Mouse (Mus musculus): ENCODE data around the gene Rab5a.
"Not testable (repeated sequence)": the region's sequence is repeated elsewhere in the genome, so short reads cannot be mapped to it uniquely, and the experiment has no call there.

Rab5a gene

GRCm38 (mm10) chr17:53478858-53479603 is at the start of gene Rab5a:
Rab5a (plus strand) TSS chr17:53479234.
- peak; percentile 99 for DNase-seq (ENCODE audit: low spot score in 2 of 2)

- no peak for DNase-seq (ENCODE audit: low spot score in 2 of 2)
Measured at GRCm38 (mm10) chr17:53456152-53456551, 22.9 kb upstream of the Rab5a start.

GRCm38 (mm10) chr17:53456742-53457141 is 22.3 kb upstream of the Rab5a start:
- DNase-seq (ENCODE audit: low spot score in 2 of 2), result no peak

GRCm38 (mm10) chr17:53462603-53463495 is 16.2 kb upstream of the Rab5a start, which contains the start of gene Efhb:
Efhb (minus strand) TSS chr17:53463321.
- peak; percentile 84 to 90 for DNase-seq (ENCODE audit: low spot score in 2 of 2)

- no peak for DNase-seq (ENCODE audit: low spot score in 2 of 2)
Measured at GRCm38 (mm10) chr17:53463496-53463840, 15.6 kb upstream of the Rab5a start.

- DNase-seq (ENCODE audit: low spot score in 2 of 2), result no peak
Measured at GRCm38 (mm10) chr17:53465569-53465968, 13.5 kb upstream of the Rab5a start.

- no peak for DNase-seq (ENCODE audit: low spot score in 2 of 2)
Measured at GRCm38 (mm10) chr17:53468697-53469096, 10.3 kb upstream of the Rab5a start.

GRCm38 (mm10) chr17:53478066-53478857 is 772 bp upstream of the Rab5a start:
- DNase-seq (ENCODE audit: low spot score in 2 of 2), result no peak

- peak; percentile 48 to 51 for DNase-seq (ENCODE audit: low spot score in 2 of 2)
Measured at GRCm38 (mm10) chr17:53479604-53480041, 589 bp downstream of the Rab5a start.

- no peak for DNase-seq (ENCODE audit: low spot score in 2 of 2)
Measured at GRCm38 (mm10) chr17:53480433-53480832, 1.4 kb downstream of the Rab5a start.

- no peak for DNase-seq (ENCODE audit: low spot score in 2 of 2)
Measured at GRCm38 (mm10) chr17:53488291-53489006, 9.4 kb downstream of the Rab5a start.

GRCm38 (mm10) chr17:53489007-53489378 is 10.0 kb downstream of the Rab5a start:
- DNase-seq (ENCODE audit: low spot score in 2 of 2), result no peak

- no peak for DNase-seq (ENCODE audit: low spot score in 2 of 2)
Measured at GRCm38 (mm10) chr17:53502966-53503365, 23.9 kb downstream of the Rab5a start.

GRCm38 (mm10) chr17:53512311-53512951 is 33.4 kb downstream of the Rab5a start:
- DNase-seq (ENCODE audit: low spot score in 2 of 2), result peak in 1 of 2 experiments; percentile 7

GRCm38 (mm10) chr17:53519364-53519763 is 40.3 kb downstream of the Rab5a start:
- DNase-seq (ENCODE audit: low spot score in 2 of 2), result no peak

- no peak for DNase-seq (ENCODE audit: low spot score in 2 of 2)
Measured at GRCm38 (mm10) chr17:53520509-53520908, 41.5 kb downstream of the Rab5a start.

- no peak for DNase-seq (ENCODE audit: low spot score in 2 of 2)
Measured at GRCm38 (mm10) chr17:53528034-53528433, 49.0 kb downstream of the Rab5a start.

GRCm38 (mm10) chr17:53531160-53531559 is 52.1 kb downstream of the Rab5a start:
- no peak for DNase-seq (ENCODE audit: low spot score in 2 of 2)

GRCm38 (mm10) chr17:53532425-53532824 is 53.4 kb downstream of the Rab5a start:
- DNase-seq (ENCODE audit: low spot score in 2 of 2), result peak in 1 of 2 experiments; percentile 16

GRCm38 (mm10) chr17:53539351-53539750 is 60.3 kb downstream of the Rab5a start, which contains the start of gene Pp2d1:
Pp2d1 (minus strand) TSS chr17:53539451.
- DNase-seq (ENCODE audit: low spot score in 2 of 2), result not testable (repeated sequence)

- DNase-seq (ENCODE audit: low spot score in 2 of 2), result no peak
Measured at GRCm38 (mm10) chr17:53542536-53542935, 63.5 kb downstream of the Rab5a start.

Data from urinary bladder, postnatal 36 days (tissue).